Mouse (Mus musculus): ENCODE measurements around the gene Plekho2. TPM values are rescaled to one million over a fixed set of nuclear protein-coding genes. Genes with fewer than 3 reads are reported as not detected.

Plekho2 gene
- polyA plus RNA-seq, 1 experiment from 2014 or later = 21.4 TPM

- Histone ChIP-seq H3K9ac (ENCODE audit: low read length) (no peak overlapping the region), H3K36me3 (ENCODE audit: control insufficient read depth, insufficient read depth, low read length) (no peaks in the 10 kb centered on the region), H3K27me3 (ENCODE audit: control insufficient read depth, insufficient read depth, low read length) (no peaks in the 10 kb centered on the region), H3K4me1 (ENCODE audit: control insufficient read depth, insufficient read depth, low read length) (no peaks in the 10 kb centered on the region), H3K9me3 (replicated peaks; ENCODE audit: control insufficient read depth, low read length) (no peaks in the 10 kb centered on the region), H3K4me2 (ENCODE audit: low read depth, low read length) (no peak overlapping the region), H3K4me3 (replicated peaks; ENCODE audit: low read length) (no peak overlapping the region), H3K27ac (ENCODE audit: low read length) (no peak overlapping the region)
- 63% methylated on average over 8 of the region's 8 CpGs for WGBS
- ATAC-seq (ENCODE audit: insufficient read depth, low FRiP score) = no peak
Observed at GRCm38 (mm10) chr9:65532986-65533385, 46.9 kb downstream of the Plekho2 start.

DNA sequence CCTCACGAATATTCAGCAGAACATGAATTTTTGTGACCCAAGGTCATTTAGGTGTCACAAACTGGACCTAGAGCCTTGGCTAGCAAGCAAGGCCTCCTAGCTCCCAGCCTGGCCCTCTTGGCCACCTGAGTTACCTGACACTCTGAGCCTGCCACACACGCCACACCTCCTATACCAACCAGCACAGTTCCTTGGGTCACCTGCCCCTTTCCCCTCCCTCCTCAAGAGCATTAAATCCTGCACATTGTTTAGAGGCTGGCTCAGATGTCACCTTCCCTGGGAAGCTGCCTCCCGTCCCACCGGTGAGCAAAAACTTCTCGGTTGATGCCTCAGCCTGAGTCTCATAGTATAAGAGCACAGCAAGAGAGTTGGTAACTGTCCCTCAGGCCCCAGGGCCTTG is 48.6 kb downstream of the Plekho2 start:
- no peak overlapping the region for H3K9ac ChIP-seq (ENCODE audit: low read length)
- H3K4me3 ChIP-seq (replicated peaks; ENCODE audit: low read length) = no peak overlapping the region
- WGBS = 76% methylated on average over 5 of the region's 5 CpGs
- no peaks in the 10 kb centered on the region for H3K27me3 ChIP-seq (ENCODE audit: control insufficient read depth, insufficient read depth, low read length)
- H3K4me2 ChIP-seq (ENCODE audit: low read depth, low read length) = no peak overlapping the region
- no peaks in the 10 kb centered on the region for H3K36me3 ChIP-seq (ENCODE audit: control insufficient read depth, insufficient read depth, low read length)
- no peaks in the 10 kb centered on the region for H3K4me1 ChIP-seq (ENCODE audit: control insufficient read depth, insufficient read depth, low read length)
- no peaks in the 10 kb centered on the region for H3K9me3 ChIP-seq (replicated peaks; ENCODE audit: control insufficient read depth, low read length)
- ATAC-seq (ENCODE audit: insufficient read depth, low FRiP score) = no peak
- H3K27ac ChIP-seq (ENCODE audit: low read length) = no peak overlapping the region

DNA sequence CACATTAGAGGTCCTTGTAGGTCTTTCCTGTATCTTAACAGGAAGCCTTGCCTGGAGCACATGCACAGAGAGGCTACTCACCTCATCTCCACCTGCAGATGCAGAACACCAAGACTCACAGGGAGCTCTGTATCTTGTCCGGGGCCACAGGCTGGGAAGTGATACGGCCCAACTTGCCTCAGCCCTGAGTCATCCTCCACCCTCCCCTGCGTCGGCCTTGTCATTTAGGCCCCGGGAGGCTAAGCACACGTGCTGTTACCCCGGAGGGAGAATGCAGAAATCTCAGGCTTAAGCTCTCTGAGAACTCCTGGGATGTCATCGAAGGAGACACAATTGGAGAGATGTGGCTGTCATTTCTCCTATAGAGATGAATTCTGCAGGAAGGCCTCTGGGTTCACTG is 50.2 kb downstream of the Plekho2 start:
- Histone ChIP-seq H3K36me3 (ENCODE audit: control insufficient read depth, insufficient read depth, low read length) (no peaks in the 10 kb centered on the region), H3K4me1 (ENCODE audit: control insufficient read depth, insufficient read depth, low read length) (no peaks in the 10 kb centered on the region), H3K9me3 (replicated peaks; ENCODE audit: control insufficient read depth, low read length) (no peaks in the 10 kb centered on the region), H3K4me3 (replicated peaks; ENCODE audit: low read length) (no peak overlapping the region), H3K27me3 (ENCODE audit: control insufficient read depth, insufficient read depth, low read length) (no peaks in the 10 kb centered on the region), H3K27ac (ENCODE audit: low read length) (no peak overlapping the region), H3K9ac (ENCODE audit: low read length) (no peak overlapping the region), H3K4me2 (ENCODE audit: low read depth, low read length) (no peak overlapping the region)
- WGBS = 64% methylated on average over 8 of the region's 8 CpGs
- no peak for ATAC-seq (ENCODE audit: insufficient read depth, low FRiP score)

DNA sequence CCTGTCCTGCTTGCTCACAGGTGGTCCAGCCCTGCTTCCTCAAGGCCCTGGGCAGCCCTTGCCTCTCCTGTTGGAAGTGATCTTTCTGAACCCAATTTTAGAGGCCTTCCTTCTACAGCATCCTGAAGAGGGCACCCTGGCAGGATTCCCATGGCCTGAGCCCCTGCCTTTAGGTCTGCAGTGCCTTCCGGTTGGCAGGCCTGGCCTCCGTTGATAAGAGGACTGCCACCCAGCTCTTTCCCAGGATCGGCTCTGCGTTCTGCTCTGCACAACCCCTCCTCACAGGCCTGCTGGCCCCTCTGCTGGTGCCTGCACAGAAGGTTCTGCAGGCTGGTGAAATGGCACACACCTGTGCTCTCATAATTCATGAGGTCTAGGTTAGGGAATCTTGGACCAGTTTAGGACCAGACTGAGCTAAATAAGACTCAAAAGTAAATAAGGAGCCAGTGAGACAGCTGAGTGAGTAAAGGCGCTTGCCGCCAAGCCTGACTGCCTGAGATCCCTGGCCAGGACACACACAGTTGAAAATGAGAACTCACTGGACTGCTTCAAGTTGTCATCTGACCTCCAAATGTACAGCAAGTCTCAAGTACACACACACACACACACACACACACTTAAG is 51.3 kb downstream of the Plekho2 start:
- H3K4me3 ChIP-seq (replicated peaks; ENCODE audit: low read length) = no peak overlapping the region
- no peak overlapping the region for H3K9ac ChIP-seq (ENCODE audit: low read length)
- H3K4me2 ChIP-seq (ENCODE audit: low read depth, low read length) = no peak overlapping the region
- H3K27me3 ChIP-seq (ENCODE audit: control insufficient read depth, insufficient read depth, low read length) = no peaks in the 10 kb centered on the region
- no peaks in the 10 kb centered on the region for H3K9me3 ChIP-seq (replicated peaks; ENCODE audit: control insufficient read depth, low read length)
- WGBS = 61% methylated on average over 6 of the region's 6 CpGs
- H3K27ac ChIP-seq (ENCODE audit: low read length) = no peak overlapping the region
- ATAC-seq (ENCODE audit: insufficient read depth, low FRiP score) = no peak
- H3K36me3 ChIP-seq (ENCODE audit: control insufficient read depth, insufficient read depth, low read length) = no peaks in the 10 kb centered on the region
- H3K4me1 ChIP-seq (ENCODE audit: control insufficient read depth, insufficient read depth, low read length) = 0 out of 2 replicates have a peak, but pooled peaks cover 3% of the 10 kb centered on the region

GRCm38 (mm10) chr9:65525445-65526195 is 54.2 kb downstream of the Plekho2 start:
- Histone ChIP-seq H3K27ac (ENCODE audit: low read length) (no peak overlapping the region), H3K9ac (ENCODE audit: low read length) (no peak overlapping the region), H3K27me3 (ENCODE audit: control insufficient read depth, insufficient read depth, low read length) (no peaks in the 10 kb centered on the region), H3K4me1 (ENCODE audit: control insufficient read depth, insufficient read depth, low read length) (0 out of 2 replicates have a peak, but pooled peaks cover 3% of the 10 kb centered on the region), H3K9me3 (replicated peaks; ENCODE audit: control insufficient read depth, low read length) (no peaks in the 10 kb centered on the region), H3K4me2 (ENCODE audit: low read depth, low read length) (no peak overlapping the region), H3K4me3 (replicated peaks; ENCODE audit: low read length) (no peak overlapping the region), H3K36me3 (ENCODE audit: control insufficient read depth, insufficient read depth, low read length) (no peaks in the 10 kb centered on the region)
- 78% methylated on average over 10 of the region's 10 CpGs for WGBS
- no peak for ATAC-seq (ENCODE audit: insufficient read depth, low FRiP score)

DNA sequence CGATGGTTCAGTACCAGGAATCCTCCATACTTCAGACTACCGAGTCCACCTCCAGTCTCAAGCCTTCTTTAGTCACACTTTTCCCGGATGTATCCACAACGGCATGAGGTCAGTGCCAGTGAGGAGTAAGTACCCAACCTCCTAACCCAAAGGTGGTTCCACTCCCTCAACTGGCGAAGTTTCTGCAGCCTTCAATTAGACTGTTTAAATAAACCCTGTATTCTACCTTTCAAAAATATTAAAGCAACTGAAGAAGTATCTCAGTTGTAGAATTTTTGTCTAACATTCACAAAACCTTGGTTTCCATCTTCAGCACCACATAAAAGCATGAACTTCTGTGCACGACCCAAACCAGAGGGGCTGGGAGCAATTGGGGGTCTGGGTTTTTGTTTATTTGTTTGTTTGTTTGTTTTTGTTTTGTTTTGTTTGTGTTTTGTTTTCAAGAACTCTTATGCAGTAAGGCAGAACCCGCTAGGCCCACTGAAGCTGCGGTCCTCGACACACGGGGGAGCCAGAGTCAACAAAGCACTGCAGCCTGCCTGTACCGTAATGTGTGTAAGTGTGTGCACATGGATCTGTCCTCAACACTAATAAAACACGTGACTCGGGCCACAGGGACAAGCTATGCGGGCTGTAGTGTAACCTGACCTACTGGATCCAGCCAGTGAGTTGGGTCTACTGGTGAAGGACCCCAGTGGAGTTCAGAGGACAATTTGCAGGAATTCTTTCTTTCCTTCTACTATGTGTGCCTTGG is 56.1 kb downstream of the Plekho2 start:
- H3K9me3 ChIP-seq (replicated peaks; ENCODE audit: control insufficient read depth, low read length) = no peaks in the 10 kb centered on the region
- no peak overlapping the region for H3K4me2 ChIP-seq (ENCODE audit: low read depth, low read length)
- H3K9ac ChIP-seq (ENCODE audit: low read length) = no peak overlapping the region
- H3K4me3 ChIP-seq (replicated peaks; ENCODE audit: low read length) = no peak overlapping the region
- H3K4me1 ChIP-seq (ENCODE audit: control insufficient read depth, insufficient read depth, low read length) = peaks cover 10% of the 10 kb centered on the region
- ATAC-seq (ENCODE audit: insufficient read depth, low FRiP score) = peak; percentile 79
- 22% methylated on average over 14 of the region's 14 CpGs for WGBS
- H3K27me3 ChIP-seq (ENCODE audit: control insufficient read depth, insufficient read depth, low read length) = no peaks in the 10 kb centered on the region
- H3K36me3 ChIP-seq (ENCODE audit: control insufficient read depth, insufficient read depth, low read length) = no peaks in the 10 kb centered on the region
- H3K27ac ChIP-seq (ENCODE audit: low read length) = no peak overlapping the region

DNA sequence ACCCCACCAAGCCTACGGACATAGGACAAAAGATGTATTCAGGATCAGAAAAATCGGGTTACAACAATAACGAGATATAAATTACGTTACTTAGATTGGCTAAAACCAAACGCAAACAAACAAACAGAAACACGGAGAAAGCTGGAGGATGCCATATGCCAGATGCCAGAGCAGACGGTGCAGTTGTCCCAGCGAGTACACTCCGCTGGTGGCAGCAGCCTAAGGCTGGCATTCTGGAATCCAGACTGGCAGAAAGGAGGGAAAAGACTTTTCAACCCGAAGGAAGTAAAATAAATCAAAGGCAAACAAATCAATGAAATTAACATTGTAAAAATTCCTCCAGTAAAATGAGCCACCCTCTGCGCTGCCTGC is 59.3 kb downstream of the Plekho2 start:
- H3K4me3 ChIP-seq (replicated peaks; ENCODE audit: low read length) = peak overlapping the region; percentile 29; the same call in 1 of the 2 replicates
- no peak overlapping the region for H3K9ac ChIP-seq (ENCODE audit: low read length)
- peak overlapping the region; percentile 46 for H3K4me2 ChIP-seq (ENCODE audit: low read depth, low read length)
- no peaks in the 10 kb centered on the region for H3K9me3 ChIP-seq (replicated peaks; ENCODE audit: control insufficient read depth, low read length)
- H3K4me1 ChIP-seq (ENCODE audit: control insufficient read depth, insufficient read depth, low read length) = peaks cover 10% of the 10 kb centered on the region
- H3K36me3 ChIP-seq (ENCODE audit: control insufficient read depth, insufficient read depth, low read length) = no peaks in the 10 kb centered on the region
- no peak overlapping the region for H3K27ac ChIP-seq (ENCODE audit: low read length)
- WGBS = 16% methylated on average over 11 of the region's 11 CpGs
- H3K27me3 ChIP-seq (ENCODE audit: control insufficient read depth, insufficient read depth, low read length) = no peaks in the 10 kb centered on the region
- ATAC-seq (ENCODE audit: insufficient read depth, low FRiP score) = no peak

DNA sequence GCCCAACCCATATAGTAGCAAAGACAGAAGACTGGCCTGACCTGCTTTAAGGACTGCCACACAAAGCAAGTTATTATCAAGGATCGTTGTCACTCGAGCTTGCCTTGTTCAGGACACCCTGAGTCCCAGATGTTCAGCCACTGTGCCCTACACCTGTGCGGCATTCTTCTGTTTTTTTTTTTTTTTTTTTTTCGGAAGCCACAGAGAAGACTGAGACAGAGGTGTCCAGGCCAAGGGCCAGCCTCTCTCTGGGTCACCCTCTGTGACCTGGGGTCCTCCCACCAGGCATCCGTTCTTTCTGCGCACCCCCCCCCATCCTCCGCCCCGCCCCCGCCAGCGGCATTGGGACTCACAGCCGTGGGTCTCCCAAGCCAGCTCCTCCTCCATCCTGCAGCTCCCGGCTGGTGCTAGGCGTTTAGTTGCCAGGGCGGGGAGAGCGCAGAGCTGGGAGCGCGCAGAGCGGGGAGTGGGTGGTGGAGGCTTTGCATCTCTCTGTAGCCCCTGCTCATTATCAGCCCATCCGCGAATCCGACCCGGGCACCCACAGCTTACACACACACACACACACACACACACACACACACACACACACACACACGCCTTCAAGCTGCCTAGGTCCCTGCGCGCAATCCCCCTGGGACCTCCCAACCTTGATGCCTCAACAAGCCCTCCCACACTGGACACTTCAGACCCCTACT is 59.9 kb downstream of the Plekho2 start, which contains the start of gene Ankdd1a:
Gene Ankdd1a (minus strand): TSS at position 387 of the 698 bp plus-strand sequence.
- Histone ChIP-seq H3K9ac (ENCODE audit: low read length) (peak within 1 kb of the TSS; percentile 26), H3K27me3 (ENCODE audit: control insufficient read depth, insufficient read depth, low read length) (no peaks in the 10 kb centered on the region), H3K4me1 (ENCODE audit: control insufficient read depth, insufficient read depth, low read length) (peaks cover 10% of the 10 kb centered on the region), H3K4me3 (replicated peaks; ENCODE audit: low read length) (peak within 1 kb of the TSS; percentile 29), H3K9me3 (replicated peaks; ENCODE audit: control insufficient read depth, low read length) (no peaks in the 10 kb centered on the region), H3K4me2 (ENCODE audit: low read depth, low read length) (peak within 1 kb of the TSS; percentile 46), H3K27ac (ENCODE audit: low read length) (no peak within 1 kb of the TSS), H3K36me3 (ENCODE audit: control insufficient read depth, insufficient read depth, low read length) (no peaks in the 10 kb centered on the region)
- ATAC-seq (ENCODE audit: insufficient read depth, low FRiP score) = 0 out of 2 replicates have a peak, but pooled peaks have one; percentile 41
- WGBS = 8% methylated on average over 25 of the region's 25 CpGs
